Mouse (Mus musculus): ENCODE results near the gene Tlx3. TPM values are rescaled to one million over a fixed set of nuclear protein-coding genes. Genes with fewer than 3 reads are reported as not detected.

Gene Tlx3
- total and polyA plus RNA-seq, 3 experiments, result not detected

GRCm38 (mm10) chr11:33221566-33222365 lies 18.4 kb upstream of the Tlx3 start:
- Histone ChIP-seq H3K27ac (no peak overlapping the region), H3K36me3 (ENCODE audit: control insufficient read depth, insufficient read depth, low read length) (no peaks in the 10 kb centered on the region), H3K4me3 (no peak overlapping the region), H3K27me3 (ENCODE audit: control insufficient read depth, insufficient read depth, low read length) (no peaks in the 10 kb centered on the region), H3K4me1 (ENCODE audit: control insufficient read depth, insufficient read depth, low read length) (no peaks in the 10 kb centered on the region), H3K79me2 (replicated peaks; ENCODE audit: control insufficient read depth, insufficient read depth, low read length) (no peaks in the 10 kb centered on the region), H3K9ac (ENCODE audit: low read depth, low read length) (no peak overlapping the region)
- WGBS, result 53% methylated on average over 11 of the region's 11 CpGs
- TF ChIP-seq CTCF (IDR thresholded peaks at IDR 0.05) (no peak), POLR2A (IDR thresholded peaks at IDR 0.05; ENCODE audit: insufficient read depth, low read depth, low read length) (no peak), EP300 (IDR thresholded peaks at IDR 0.05; ENCODE audit: insufficient read depth, low read depth, low read length) (no peak)
- no peak for DNase-seq
- intact Hi-C loops (cut with DNase I), result no loop called here

DNA sequence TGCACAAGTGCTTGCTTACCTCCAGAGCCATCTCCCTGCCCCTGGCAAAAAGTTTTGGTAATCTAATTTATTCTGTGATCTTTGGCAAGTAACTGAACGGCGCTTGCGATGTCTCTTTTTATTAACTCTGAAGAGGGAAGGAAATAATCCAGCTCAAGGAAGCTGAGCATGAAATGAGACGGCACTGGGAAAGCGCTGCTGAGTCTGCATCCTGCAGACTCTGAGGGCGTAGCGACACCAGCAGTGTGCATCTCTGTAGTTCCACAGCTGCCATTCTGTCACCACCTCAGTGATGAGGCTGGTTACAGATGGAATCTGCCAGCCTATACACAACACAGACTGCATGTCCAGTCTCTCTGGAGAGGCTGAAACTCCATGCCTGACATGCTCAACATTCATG lies 17.4 kb upstream of the Tlx3 start:
- no peaks in the 10 kb centered on the region for H3K36me3 ChIP-seq (ENCODE audit: control insufficient read depth, insufficient read depth, low read length)
- no peak overlapping the region for H3K9ac ChIP-seq (ENCODE audit: low read depth, low read length)
- H3K27me3 ChIP-seq (ENCODE audit: control insufficient read depth, insufficient read depth, low read length), result no peaks in the 10 kb centered on the region
- DNase-seq, result no peak
- TF ChIP-seq POLR2A (IDR thresholded peaks at IDR 0.05; ENCODE audit: insufficient read depth, low read depth, low read length), result no peak
- TF ChIP-seq EP300 (IDR thresholded peaks at IDR 0.05; ENCODE audit: insufficient read depth, low read depth, low read length), result no peak
- 64% methylated on average over 7 of the region's 7 CpGs for WGBS
- no peaks in the 10 kb centered on the region for H3K79me2 ChIP-seq (replicated peaks; ENCODE audit: control insufficient read depth, insufficient read depth, low read length)
- no peaks in the 10 kb centered on the region for H3K4me1 ChIP-seq (ENCODE audit: control insufficient read depth, insufficient read depth, low read length)
- H3K27ac ChIP-seq, result no peak overlapping the region
- intact Hi-C loops (cut with DNase I), result no loop called here
- H3K4me3 ChIP-seq, result no peak overlapping the region

- Histone ChIP-seq H3K79me2 (replicated peaks; ENCODE audit: control insufficient read depth, insufficient read depth, low read length) (no peaks in the 10 kb centered on the region), H3K4me1 (ENCODE audit: control insufficient read depth, insufficient read depth, low read length) (no peaks in the 10 kb centered on the region), H3K27ac (no peak overlapping the region), H3K4me3 (no peak overlapping the region), H3K9ac (ENCODE audit: low read depth, low read length) (no peak overlapping the region), H3K27me3 (ENCODE audit: control insufficient read depth, insufficient read depth, low read length) (no peaks in the 10 kb centered on the region), H3K36me3 (ENCODE audit: control insufficient read depth, insufficient read depth, low read length) (no peaks in the 10 kb centered on the region)
- 49% methylated on average over 8 of the region's 8 CpGs for WGBS
- TF ChIP-seq EP300 (IDR thresholded peaks at IDR 0.05; ENCODE audit: insufficient read depth, low read depth, low read length) (no peak), POLR2A (IDR thresholded peaks at IDR 0.05; ENCODE audit: insufficient read depth, low read depth, low read length) (no peak), CTCF (IDR thresholded peaks at IDR 0.05) (no peak)
- intact Hi-C loops (cut with DNase I), result no loop called here
- DNase-seq, result no peak
These were observed 14.1 kb upstream of the Tlx3 start for GRCm38 (mm10) chr11:33217384-33218079.

GRCm38 (mm10) chr11:33207411-33207810 lies 4.0 kb upstream of the Tlx3 start:
- WGBS, result 85% methylated on average over 2 of the region's 2 CpGs
- H3K27me3 ChIP-seq (ENCODE audit: control insufficient read depth, insufficient read depth, low read length), result peaks cover 28% of the 10 kb centered on the region

GRCm38 (mm10) chr11:33204966-33205365 lies 1.6 kb upstream of the Tlx3 start:
- Histone ChIP-seq H3K79me2 (replicated peaks; ENCODE audit: control insufficient read depth, insufficient read depth, low read length) (no peaks in the 10 kb centered on the region), H3K27me3 (ENCODE audit: control insufficient read depth, insufficient read depth, low read length) (peaks cover 48% of the 10 kb centered on the region), H3K27ac (no peak overlapping the region), H3K36me3 (ENCODE audit: control insufficient read depth, insufficient read depth, low read length) (no peaks in the 10 kb centered on the region), H3K4me3 (no peak overlapping the region), H3K4me1 (ENCODE audit: control insufficient read depth, insufficient read depth, low read length) (no peaks in the 10 kb centered on the region), H3K9ac (ENCODE audit: low read depth, low read length) (no peak overlapping the region)
- TF ChIP-seq CTCF (IDR thresholded peaks at IDR 0.05), result no peak
- no peak for DNase-seq
- intact Hi-C loops (cut with DNase I), result no loop called here
- WGBS, result 34% methylated on average over 3 of the region's 3 CpGs

More at GRCm38 (mm10) chr11:33207411-33207810, 4.0 kb upstream of the Tlx3 start:
- no peaks in the 10 kb centered on the region for H3K36me3 ChIP-seq (ENCODE audit: control insufficient read depth, insufficient read depth, low read length)
- no peak for DNase-seq
- TF ChIP-seq POLR2A (IDR thresholded peaks at IDR 0.05; ENCODE audit: insufficient read depth, low read depth, low read length), result no peak
- no peak for TF ChIP-seq CTCF (IDR thresholded peaks at IDR 0.05)
- no peak for TF ChIP-seq EP300 (IDR thresholded peaks at IDR 0.05; ENCODE audit: insufficient read depth, low read depth, low read length)
- H3K4me3 ChIP-seq, result no peak overlapping the region
- H3K4me1 ChIP-seq (ENCODE audit: control insufficient read depth, insufficient read depth, low read length), result no peaks in the 10 kb centered on the region
- intact Hi-C loops (cut with DNase I), result no loop called here
- H3K27ac ChIP-seq, result no peak overlapping the region
- no peak overlapping the region for H3K9ac ChIP-seq (ENCODE audit: low read depth, low read length)
- no peaks in the 10 kb centered on the region for H3K79me2 ChIP-seq (replicated peaks; ENCODE audit: control insufficient read depth, insufficient read depth, low read length)

- Histone ChIP-seq H3K9ac (ENCODE audit: low read depth, low read length) (no peak overlapping the region), H3K4me1 (ENCODE audit: control insufficient read depth, insufficient read depth, low read length) (no peaks in the 10 kb centered on the region), H3K27ac (no peak overlapping the region), H3K27me3 (ENCODE audit: control insufficient read depth, insufficient read depth, low read length) (peaks cover 48% of the 10 kb centered on the region), H3K36me3 (ENCODE audit: control insufficient read depth, insufficient read depth, low read length) (no peaks in the 10 kb centered on the region), H3K79me2 (replicated peaks; ENCODE audit: control insufficient read depth, insufficient read depth, low read length) (no peaks in the 10 kb centered on the region), H3K4me3 (no peak overlapping the region)
- DNase-seq, result no peak
- intact Hi-C loops (cut with DNase I), result no loop called here
- no peak for TF ChIP-seq POLR2A (IDR thresholded peaks at IDR 0.05; ENCODE audit: insufficient read depth, low read depth, low read length)
- TF ChIP-seq CTCF (IDR thresholded peaks at IDR 0.05), result no peak
- no peak for TF ChIP-seq EP300 (IDR thresholded peaks at IDR 0.05; ENCODE audit: insufficient read depth, low read depth, low read length)
- WGBS, result 4% methylated on average over 18 of the region's 18 CpGs
These were observed 928 bp upstream of the Tlx3 start for GRCm38 (mm10) chr11:33204329-33204705.

Data from heart, adult 2 months (tissue).